Mouse (Mus musculus) kidney, postnatal 0 days (tissue): ENCODE data around the gene Polr2g. TPM values are rescaled to one million over a fixed set of nuclear protein-coding genes. Genes with fewer than 3 reads are reported as not detected.

Source experiments
- ATAC-seq: fragments of 200-750 bp; cut with Nextera tagmentation; replicated peaks from 2 replicates; pipeline ENCODE4 v1.8.0; 2017; ENCODE audit warnings: low read depth, moderate number of reproducible peaks, moderate TSS enrichment, moderate library complexity; ENCODE audit not compliant: low FRiP score
- DNase-seq: peaks from one replicate; pipeline ENCODE4 v3.0.0-alpha.2; 2016; ENCODE audit warnings: low spot score
- H3K27ac ChIP-seq: fragments of 300-500 bp; sonication (generic); 2 replicates; pipeline ENCODE4 v1.5.1; 2014; ENCODE audit warnings: mild to moderate bottlenecking
- H3K27me3 ChIP-seq: fragments of 300-500 bp; sonication (generic); 2 replicates; pipeline ENCODE4 v1.6.1; 2014; ENCODE audit warnings: low read length, mixed read lengths; ENCODE audit not compliant: insufficient read depth
- H3K36me3 ChIP-seq: fragments of 300-500 bp; sonication (generic); 2 replicates; pipeline ENCODE4 v1.6.1; 2014; ENCODE audit warnings: low read length, mixed read lengths; ENCODE audit not compliant: insufficient read depth
- H3K4me1 ChIP-seq: fragments of 300-500 bp; sonication (generic); replicated peaks from 2 replicates; pipeline ENCODE4 v1.6.1; 2014; ENCODE audit warnings: antibody characterized with exemption, low read length, mixed read lengths; ENCODE audit not compliant: insufficient read depth
- H3K4me2 ChIP-seq: fragments of 300-500 bp; sonication (generic); 2 replicates; pipeline ENCODE4 v1.6.1; 2014; ENCODE audit warnings: mild to moderate bottlenecking, low read length, moderate library complexity, mixed read lengths
- H3K4me3 ChIP-seq: fragments of 300-500 bp; sonication (generic); replicated peaks from 2 replicates; pipeline ENCODE4 v1.5.1; 2014; ENCODE audit warnings: low read depth, low read length
- H3K9ac ChIP-seq: fragments of 300-500 bp; sonication (generic); 2 replicates; pipeline ENCODE4 v1.6.1; 2014; ENCODE audit warnings: low read depth, low read length
- H3K9me3 ChIP-seq: fragments of 300-500 bp; sonication (generic); replicated peaks from 2 replicates; pipeline ENCODE4 v1.6.1; 2016; ENCODE audit warnings: low read length, inconsistent platforms, mixed read lengths
- CTCF ChIP-seq: IDR thresholded peaks from 2 replicates; pipeline ENCODE4 v1.5.1; 2016; ENCODE audit warnings: antibody characterized with exemption, low read depth, mild to moderate bottlenecking, moderate library complexity
- WGBS: fragments of 180-500 bp; shearing (Covaris S2); extraction: QIAGEN DNeasy Blood & Tissue Kit; methylation state at CpG from one replicate; pipeline ENCODE4 v1.1.7; 2014; 5-methylcytosine and 5-hydroxymethylcytosine counted together
- polyA plus RNA-seq: library from polyadenylated mRNA; unstranded; fragments of >200 nt; fragmentation: Nextera tagmentation; extraction: Ambion mirVana; gene quantifications from 2 replicates; pipeline ENCODE4 v1.2.1, GENCODE M21; 2015

The Polr2g gene
- polyA plus RNA-seq, 1 experiment from 2014 or later, result 187 TPM

- H3K36me3 ChIP-seq, result peaks cover 23% of the 10 kb centered on the region
- H3K27ac ChIP-seq, result peak within 1 kb of the TSS; percentile 99
- ATAC-seq (peak; percentile 90), DNase-seq (peak; percentile 100)
- WGBS, result under 1% methylated on average over 33 of the region's 33 CpGs
- peak within 1 kb of the TSS; percentile 98 for H3K4me3 ChIP-seq
- H3K9me3 ChIP-seq, result no peaks in the 10 kb centered on the region
- no peaks in the 10 kb centered on the region; the same call in none of the 2 replicates for H3K4me1 ChIP-seq
- H3K4me2 ChIP-seq, result peak within 1 kb of the TSS; percentile 85
- peak within 1 kb of the TSS; percentile 98 for H3K9ac ChIP-seq
- H3K27me3 ChIP-seq, result no peaks in the 10 kb centered on the region
- no peak for TF ChIP-seq CTCF
These were observed 20.6 kb upstream of the Polr2g start, which contains the start of gene Ttc9c for GRCm38 (mm10) chr19:8818801-8819595. Ttc9c (minus strand) TSS chr19:8819333.

- Histone ChIP-seq H3K9ac (peak overlapping the region; percentile 78), H3K4me1 (no peaks in the 10 kb centered on the region; the same call in none of the 2 replicates), H3K27me3 (no peaks in the 10 kb centered on the region), H3K4me3 (peak overlapping the region; percentile 98), H3K36me3 (peaks cover 20% of the 10 kb centered on the region), H3K27ac (peak overlapping the region; percentile 99), H3K4me2 (peak overlapping the region; percentile 85), H3K9me3 (no peaks in the 10 kb centered on the region)
- DNase-seq, result no peak
- TF ChIP-seq CTCF, result no peak
- ATAC-seq, result no peak
- WGBS, result 16% methylated on average over 14 of the region's 14 CpGs
These were observed 20.0 kb upstream of the Polr2g start for GRCm38 (mm10) chr19:8818301-8818798.

GRCm38 (mm10) chr19:8817001-8817400, 18.6 kb upstream of the Polr2g start:
- Histone ChIP-seq H3K4me3 (no peak overlapping the region), H3K27me3 (no peaks in the 10 kb centered on the region), H3K36me3 (peaks cover 13% of the 10 kb centered on the region; the same call in 1 of the 2 replicates), H3K9me3 (no peaks in the 10 kb centered on the region), H3K9ac (no peak overlapping the region), H3K4me1 (no peaks in the 10 kb centered on the region; the same call in none of the 2 replicates), H3K27ac (no peak overlapping the region), H3K4me2 (peak overlapping the region; percentile 8; the same call in 1 of the 2 replicates)
- ATAC-seq (no peak), DNase-seq (no peak)
- WGBS, result 74% methylated on average over 3 of the region's 3 CpGs
- peak; percentile 20; the same call in 1 of the 2 replicates for TF ChIP-seq CTCF

DNA sequence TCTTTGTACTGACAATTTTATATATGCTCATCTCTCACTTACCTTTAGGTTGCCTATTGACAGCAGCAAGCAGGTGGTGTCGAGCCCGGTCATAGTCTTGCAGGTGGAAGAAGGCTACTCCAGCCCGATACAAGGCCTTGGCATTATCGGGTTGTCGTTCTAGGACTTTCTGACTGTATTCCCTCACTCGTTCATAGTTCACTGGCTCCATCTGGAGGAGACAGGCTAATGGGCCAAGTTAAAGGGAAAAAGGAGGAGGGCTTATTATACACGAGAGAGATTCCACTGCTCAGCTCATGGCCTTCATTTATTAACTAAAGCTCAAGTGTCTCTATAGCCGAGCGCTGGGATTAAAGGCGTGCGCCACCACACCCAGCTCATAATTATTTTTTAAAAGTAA, 17.4 kb upstream of the Polr2g start:
- 48% methylated on average over 11 of the region's 11 CpGs for WGBS
- no peaks in the 10 kb centered on the region for H3K27me3 ChIP-seq
- DNase-seq (peak; percentile 77), ATAC-seq (no peak)
- H3K4me3 ChIP-seq, result no peak overlapping the region
- no peaks in the 10 kb centered on the region for H3K9me3 ChIP-seq
- peaks cover 17% of the 10 kb centered on the region; the same call in 1 of the 2 replicates for H3K36me3 ChIP-seq
- peak; percentile 61 for TF ChIP-seq CTCF
- H3K27ac ChIP-seq, result no peak overlapping the region
- H3K4me1 ChIP-seq, result no peaks in the 10 kb centered on the region; the same call in none of the 2 replicates
- H3K4me2 ChIP-seq, result no peak overlapping the region
- H3K9ac ChIP-seq, result no peak overlapping the region

DNA sequence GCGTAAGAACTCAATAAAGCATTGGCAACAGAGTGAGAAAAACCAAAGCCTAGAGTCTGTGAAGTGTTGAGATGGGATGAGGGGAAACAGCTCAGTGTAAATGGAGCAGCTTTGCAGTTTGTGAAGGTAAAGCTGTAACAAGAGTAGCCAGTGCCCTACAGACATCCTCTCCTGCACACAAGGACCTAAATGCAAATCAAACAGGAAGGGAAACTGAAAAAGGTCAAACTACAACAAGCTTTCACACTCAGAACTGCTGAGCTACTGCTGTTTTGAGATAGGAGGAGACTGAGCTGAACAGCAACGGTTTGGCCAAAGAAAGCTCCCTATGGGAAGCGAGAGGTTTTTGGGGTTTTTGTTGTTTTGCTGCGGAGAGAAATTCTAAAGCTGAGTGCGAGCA, 8.4 kb upstream of the Polr2g start:
- H3K27ac ChIP-seq, result no peak overlapping the region
- no peak overlapping the region for H3K4me2 ChIP-seq
- TF ChIP-seq CTCF, result no peak
- H3K4me3 ChIP-seq, result no peak overlapping the region
- no peaks in the 10 kb centered on the region for H3K27me3 ChIP-seq
- no peak overlapping the region for H3K9ac ChIP-seq
- H3K4me1 ChIP-seq, result peaks cover 8% of the 10 kb centered on the region; the same call in 1 of the 2 replicates
- peaks cover 34% of the 10 kb centered on the region for H3K36me3 ChIP-seq
- DNase-seq (no peak), ATAC-seq (no peak)
- 93% methylated on average over 5 of the region's 5 CpGs for WGBS
- H3K9me3 ChIP-seq, result no peaks in the 10 kb centered on the region

DNA sequence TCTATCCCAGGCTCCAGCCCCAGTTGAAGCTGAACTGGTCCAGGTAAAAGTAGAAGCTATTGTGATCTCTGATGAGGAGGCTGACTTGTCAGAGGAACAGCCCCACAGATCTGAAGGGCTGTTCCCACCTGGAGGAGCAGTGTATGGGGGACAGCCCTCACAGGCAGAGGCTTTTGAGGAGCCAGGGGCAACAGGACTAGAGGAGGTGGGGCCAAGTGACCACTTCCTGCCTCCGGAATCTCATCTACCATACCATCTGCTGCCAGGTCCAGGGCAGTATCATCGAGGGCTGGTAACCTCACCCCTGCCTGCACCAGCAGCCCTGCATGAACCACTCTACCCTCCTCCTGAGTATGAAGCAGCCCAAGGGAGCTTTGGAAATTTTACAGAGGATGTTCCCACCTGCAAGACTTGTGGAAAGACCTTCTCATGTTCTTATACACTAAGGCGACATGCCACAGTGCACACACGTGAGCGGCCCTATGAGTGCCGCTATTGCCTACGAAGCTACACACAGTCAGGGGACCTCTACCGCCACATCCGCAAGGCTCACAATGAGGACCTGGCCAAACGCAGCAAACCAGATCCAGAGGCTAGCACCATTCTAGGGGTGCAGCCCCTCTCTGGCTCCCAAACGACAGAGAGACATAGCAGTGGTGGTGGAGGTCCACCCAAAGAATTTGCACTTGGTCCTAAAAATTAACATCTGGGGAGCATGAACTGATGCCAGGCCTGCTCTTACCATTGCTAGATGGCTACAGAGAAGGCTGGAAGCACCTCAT, 5.7 kb upstream of the Polr2g start:
- peaks cover 21% of the 10 kb centered on the region; the same call in 1 of the 2 replicates for H3K36me3 ChIP-seq
- H3K4me1 ChIP-seq, result peaks cover 8% of the 10 kb centered on the region; the same call in 1 of the 2 replicates
- WGBS, result 93% methylated on average over 11 of the region's 11 CpGs
- no peaks in the 10 kb centered on the region for H3K9me3 ChIP-seq
- TF ChIP-seq CTCF, result no peak
- no peak overlapping the region for H3K4me2 ChIP-seq
- no peaks in the 10 kb centered on the region for H3K27me3 ChIP-seq
- no peak overlapping the region for H3K27ac ChIP-seq
- H3K9ac ChIP-seq, result no peak overlapping the region
- DNase-seq (no peak), ATAC-seq (no peak)
- no peak overlapping the region for H3K4me3 ChIP-seq
